In the genomic region with DNA sequence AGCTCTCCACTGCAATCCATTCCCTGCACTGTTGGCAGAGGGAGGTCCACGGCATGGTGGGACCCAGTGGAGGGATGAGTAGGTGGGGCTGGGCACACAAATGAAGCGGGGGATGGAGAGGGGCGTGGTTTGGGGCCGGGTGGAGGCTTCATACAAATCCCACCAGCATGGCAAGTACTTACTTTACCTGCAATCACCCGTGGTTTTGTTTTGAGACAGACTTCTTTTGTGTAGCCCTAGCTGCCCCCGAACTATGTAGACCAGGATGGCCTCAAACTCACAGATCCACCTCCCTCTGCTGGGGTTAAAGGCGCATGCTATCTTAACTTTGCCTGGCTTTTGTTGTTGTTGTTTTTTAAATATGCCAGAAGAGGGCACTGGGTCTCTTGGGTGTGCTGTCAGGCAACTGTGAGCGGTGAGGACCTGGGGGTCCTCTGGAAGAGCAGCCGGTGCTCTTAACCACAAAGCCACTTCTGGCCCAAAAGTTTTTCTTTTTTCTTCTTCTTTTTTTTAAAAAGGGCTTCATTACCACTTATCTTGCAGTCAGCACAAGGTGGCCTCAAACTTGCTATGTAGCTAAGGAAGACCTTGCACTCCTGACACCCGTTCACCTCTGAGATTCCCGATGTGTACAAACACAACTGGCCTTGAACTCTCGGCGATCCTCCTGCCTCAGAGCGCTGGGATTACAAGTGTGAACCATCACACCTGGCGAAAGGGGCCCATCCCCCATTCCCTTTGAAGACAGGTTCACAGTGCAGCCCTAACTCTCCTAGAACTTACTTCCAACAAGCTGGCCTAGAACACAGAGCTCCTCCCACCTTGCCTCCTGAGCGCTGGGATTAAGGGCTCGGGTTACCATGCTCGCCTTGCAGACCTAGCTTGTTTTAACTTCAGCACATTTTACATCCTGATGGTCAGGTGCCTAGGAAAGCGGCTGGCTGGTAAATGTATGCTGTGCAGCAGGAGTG, we compare ENCODE assay signal across 8 mouse cellular contexts. TPM values are rescaled to one million over a fixed set of nuclear protein-coding genes. Genes with fewer than 3 reads are reported as not detected.
DNase-seq lines count a peak whose midpoint lies in the region; ATAC-seq lines count a peak whose summit lies in the region.

No protein-coding gene starts in this region.

- H3K27ac ChIP-seq in forebrain, embryonic 13.5 days = peak overlapping the region; percentile 97
- H3K27ac ChIP-seq in liver, embryonic 15.5 days (replicated peaks) = no peak overlapping the region

- H3K9me3 ChIP-seq in forebrain, embryonic 13.5 days (replicated peaks) = no peaks in the 10 kb centered on the region
- no peaks in the 10 kb centered on the region for H3K9me3 ChIP-seq in liver, embryonic 15.5 days (replicated peaks)

- no peaks in the 10 kb centered on the region for H3K27me3 ChIP-seq in forebrain, embryonic 13.5 days
- 0 out of 2 replicates have a peak, but pooled peaks cover 5% of the 10 kb centered on the region for H3K27me3 ChIP-seq in liver, embryonic 15.5 days

- H3K4me1 ChIP-seq in forebrain, embryonic 13.5 days = peaks cover 64% of the 10 kb centered on the region
- peaks cover 34% of the 10 kb centered on the region for H3K4me1 ChIP-seq in liver, embryonic 15.5 days (replicated peaks)

- peak; percentile 27 for DNase-seq in 416B (ENCODE audit: low read depth)
- peak; percentile 36 for DNase-seq in A20 (ENCODE audit: low read depth, low spot score)
- DNase-seq in thymus, postnatal 25 days = peak; percentile 59
- no peak for DNase-seq in urinary bladder, postnatal 36 days (ENCODE audit: low spot score in 2 of 2)
- no peak for DNase-seq in urinary bladder, postnatal 14 days (ENCODE audit: low spot score)
- DNase-seq in ovary, postnatal 36 days (ENCODE audit: low spot score) = no peak

- H3K9ac ChIP-seq in forebrain, embryonic 13.5 days = peak overlapping the region; percentile 51
- no peak overlapping the region for H3K9ac ChIP-seq in liver, embryonic 15.5 days

- WGBS in forebrain, embryonic 13.5 days = 10% methylated on average over 19 of the region's 19 CpGs
- 14% methylated on average over 19 of the region's 19 CpGs for WGBS in liver, embryonic 15.5 days (ENCODE audit: insufficient replicate concordance)

- H3K4me2 ChIP-seq in forebrain, embryonic 13.5 days = peak overlapping the region; percentile 55
- H3K4me2 ChIP-seq in liver, embryonic 15.5 days = peak overlapping the region; percentile 53

- H3K36me3 ChIP-seq in forebrain, embryonic 13.5 days (ENCODE audit: poor library complexity, severe bottlenecking) = peaks cover 26% of the 10 kb centered on the region
- peaks cover 13% of the 10 kb centered on the region; the same call in 1 of the 2 replicates for H3K36me3 ChIP-seq in liver, embryonic 15.5 days (replicated peaks)

- ATAC-seq in forebrain, embryonic 13.5 days = no peak
- no peak for ATAC-seq in liver, embryonic 15.5 days (ENCODE audit: insufficient read depth)

- peak overlapping the region; percentile 22 for H3K4me3 ChIP-seq in forebrain, embryonic 13.5 days
- no peak overlapping the region for H3K4me3 ChIP-seq in liver, embryonic 15.5 days (replicated peaks)

RNA-seq across cellular contexts. Expression of a gene that starts 15.9 kb away (rescaled TPM):
- polyA plus RNA-seq in forebrain, embryonic 13.5 days (2015; fragmentation: Nextera tagmentation; extraction: Ambion mirVana) = 165 and 182 TPM in 2 replicates
- 1.7 and 2.3 TPM in 2 replicates for polyA plus RNA-seq in liver, embryonic 15.5 days (2015; fragmentation: Nextera tagmentation; extraction: Ambion mirVana)

RNA-seq across cellular contexts. Expression of a gene that starts 30.5 kb away (rescaled TPM):
- polyA plus RNA-seq in forebrain, embryonic 13.5 days (2015; fragmentation: Nextera tagmentation; extraction: Ambion mirVana) = 14.9 and 17.2 TPM in 2 replicates
- polyA plus RNA-seq in liver, embryonic 15.5 days (2015; fragmentation: Nextera tagmentation; extraction: Ambion mirVana) = 2.2 and 2.7 TPM in 2 replicates

RNA-seq across cellular contexts. Expression of a gene that starts 37.9 kb away (rescaled TPM):
- 30.1 and 41.3 TPM in 2 replicates for polyA plus RNA-seq in forebrain, embryonic 13.5 days (2015; fragmentation: Nextera tagmentation; extraction: Ambion mirVana)
- polyA plus RNA-seq in liver, embryonic 15.5 days (2015; fragmentation: Nextera tagmentation; extraction: Ambion mirVana) = 34.0 and 41.2 TPM in 2 replicates

Comparison
In these comparisons a context has a peak if more than half of its experiments do, and no peak if none do; other contexts are left out.
1. DNase-seq: peak in 416B (single experiment), A20 (single experiment) and thymus, postnatal 25 days (single experiment); none in urinary bladder, postnatal 36 days (0 of 2), urinary bladder, postnatal 14 days (single experiment) and ovary, postnatal 36 days (single experiment).
2. RNA of a gene that starts 15.9 kb away (polyA plus RNA-seq): 165 to 182 TPM in forebrain, embryonic 13.5 days; 1.7 to 2.3 TPM in liver, embryonic 15.5 days; every median in the first group is over 10 times any median in the second.